Mouse (Mus musculus): ENCODE data around the gene Trem1.

DNA sequence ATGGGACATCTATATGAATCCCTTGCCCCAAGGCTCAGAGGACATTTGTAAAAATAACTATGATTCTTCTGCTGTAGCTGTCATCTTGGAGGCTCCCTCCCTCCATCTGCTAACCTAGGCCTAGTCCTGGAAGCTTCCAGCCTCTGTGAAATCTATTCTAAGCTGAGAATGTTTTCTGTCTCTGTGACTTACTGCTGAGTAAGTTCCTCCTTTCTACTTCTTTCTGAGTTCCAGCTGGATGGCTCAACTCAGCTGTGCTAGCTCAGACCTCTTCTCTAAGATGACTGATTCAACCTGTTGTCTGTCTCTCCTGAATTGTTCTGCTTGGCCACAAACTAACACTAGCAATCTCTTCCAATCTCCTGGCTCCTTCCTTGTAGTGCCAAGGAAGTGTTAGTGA lies 45.8 kb downstream of the Trem1 start:
- TF ChIP-seq CTCF (IDR thresholded peaks at IDR 0.05; ENCODE audit: control insufficient read depth, insufficient read depth, insufficient read length) (no peak), MAX (IDR thresholded peaks at IDR 0.05) (no peak), CEBPB (IDR thresholded peaks at IDR 0.05; ENCODE audit: low read depth) (no peak), USF1 (IDR thresholded peaks at IDR 0.05; ENCODE audit: low read depth) (no peak), MYOG (IDR thresholded peaks at IDR 0.05; ENCODE audit: control insufficient read depth, extremely low read depth, insufficient read length) (no peak), MYOD1 (IDR thresholded peaks at IDR 0.05; ENCODE audit: control insufficient read depth, insufficient read length, low read depth) (no peak)
